Mouse (Mus musculus) liver, embryonic 16.5 days (tissue): Measurements from ENCODE around the gene Tuft1. TPM values are rescaled to one million over a fixed set of nuclear protein-coding genes. Genes with fewer than 3 reads are reported as not detected.
"Not testable (repeated sequence)": the region's sequence is repeated elsewhere in the genome, so short reads cannot be mapped to it uniquely, and the experiment has no call there.

Experiments used
- ATAC-seq: fragments of 200-750 bp; cut with Nextera tagmentation; 2 replicates; pipeline ENCODE4 v1.8.0; 2017; ENCODE audit warnings: low read depth, mild to moderate bottlenecking, moderate number of reproducible peaks, moderate library complexity
- H3K27ac ChIP-seq: fragments of 300-500 bp; sonication (generic); 2 replicates; pipeline ENCODE4 v1.5.1; 2014; ENCODE audit warnings: mild to moderate bottlenecking, low read length
- H3K27me3 ChIP-seq: fragments of 300-500 bp; sonication (generic); 2 replicates; pipeline ENCODE4 v1.6.1; 2014; ENCODE audit warnings: low read depth, low read length, mixed read lengths; ENCODE audit not compliant: control insufficient read depth, insufficient read depth
- H3K36me3 ChIP-seq: fragments of 300-500 bp; sonication (generic); 2 replicates; pipeline ENCODE4 v1.6.1; 2014; ENCODE audit warnings: mild to moderate bottlenecking; ENCODE audit not compliant: control insufficient read depth, insufficient read depth
- H3K4me1 ChIP-seq: fragments of 300-500 bp; sonication (generic); 2 replicates; pipeline ENCODE4 v1.6.1; 2014; ENCODE audit warnings: low read depth, low read length, mixed read lengths; ENCODE audit not compliant: control insufficient read depth
- H3K4me2 ChIP-seq: fragments of 300-500 bp; sonication (generic); 2 replicates; pipeline ENCODE4 v1.6.1; 2014; ENCODE audit warnings: low read depth, low read length, mixed read lengths
- H3K4me3 ChIP-seq: fragments of 300-500 bp; sonication (generic); 2 replicates; pipeline ENCODE4 v1.5.1; 2014; ENCODE audit warnings: low read depth, mild to moderate bottlenecking, low read length
- H3K9ac ChIP-seq: fragments of 300-500 bp; sonication (generic); 2 replicates; pipeline ENCODE4 v1.6.1; 2014; ENCODE audit warnings: low read depth, low read length
- H3K9me3 ChIP-seq: fragments of 300-500 bp; sonication (generic); replicated peaks from 2 replicates; pipeline ENCODE4 v1.6.1; 2016; ENCODE audit warnings: low read length; ENCODE audit not compliant: control insufficient read depth
- WGBS: fragments of 180-500 bp; shearing (Covaris S2); extraction: QIAGEN DNeasy Blood & Tissue Kit; methylation state at CpG from one replicate; pipeline ENCODE4 v1.1.7; 2014; ENCODE audit not compliant: insufficient replicate concordance; 5-methylcytosine and 5-hydroxymethylcytosine counted together
- polyA plus RNA-seq: library from polyadenylated mRNA; unstranded; fragments of >200 nt; fragmentation: Nextera tagmentation; extraction: Ambion mirVana; gene quantifications from 2 replicates; pipeline ENCODE4 v1.2.1, GENCODE M21; 2015

Gene Tuft1
- polyA plus RNA-seq, result 13.2 and 13.3 TPM in 2 replicates

DNA sequence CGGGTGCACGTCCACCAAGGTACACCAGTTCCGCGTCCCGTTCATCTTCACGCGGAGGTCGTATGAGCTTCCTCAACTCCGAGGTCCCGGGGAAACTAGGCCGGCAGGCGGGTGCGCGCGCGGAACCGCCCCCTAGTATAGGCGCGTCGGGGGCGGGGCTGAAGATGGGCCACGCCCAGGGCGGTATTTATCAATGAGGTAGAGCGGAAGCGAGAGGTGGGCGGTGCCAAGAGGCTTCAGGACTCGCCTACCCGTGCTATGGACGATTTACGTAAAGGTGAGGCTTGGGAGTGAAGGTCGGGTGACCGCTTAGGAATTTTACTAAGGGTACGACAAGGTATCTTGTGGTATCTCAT is at the start of gene Tuft1:
Gene Tuft1 (minus strand): TSS at position 133 of the 356 bp plus-strand sequence.
- peak within 1 kb of the TSS; percentile 84 for H3K27ac ChIP-seq
- peak; percentile 93 for ATAC-seq
- not testable (repeated sequence) for H3K27me3 ChIP-seq, H3K9me3 ChIP-seq, H3K36me3 ChIP-seq
- peak within 1 kb of the TSS; percentile 79 for H3K4me2 ChIP-seq
- peak within 1 kb of the TSS; percentile 66 for H3K9ac ChIP-seq
- WGBS, result 0% methylated on average over 16 of the region's 33 CpGs
- peaks cover 15% of the 10 kb centered on the region for H3K4me1 ChIP-seq
- H3K4me3 ChIP-seq, result peak within 1 kb of the TSS; percentile 61

DNA sequence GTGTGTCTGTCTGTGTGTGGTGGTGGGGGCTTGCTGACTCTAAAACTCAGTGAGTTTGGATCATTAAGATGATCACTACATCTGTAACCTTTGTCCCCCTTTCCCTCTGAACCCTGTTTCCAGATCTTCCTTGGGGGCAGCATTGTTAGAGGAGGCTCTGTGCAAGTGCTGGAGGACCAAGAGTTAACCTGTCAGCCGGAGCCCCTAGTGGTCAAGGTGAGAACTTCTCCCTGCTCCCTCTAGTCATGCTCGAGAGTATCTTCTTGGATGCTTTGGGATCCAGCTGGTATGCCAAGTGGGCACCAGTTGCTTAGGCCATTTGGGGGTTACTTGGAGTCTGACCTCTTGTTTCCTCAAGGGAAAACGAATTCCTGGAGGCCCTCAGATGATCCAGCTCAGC is 44.7 kb upstream of the Tuft1 start:
- H3K9ac ChIP-seq, H3K4me1 ChIP-seq, H3K9me3 ChIP-seq, H3K27me3 ChIP-seq, H3K4me3 ChIP-seq, H3K36me3 ChIP-seq: not testable (repeated sequence)
- peak; percentile 47 for ATAC-seq
- 27% methylated on average over 2 of the region's 3 CpGs for WGBS
- 0 out of 2 replicates have a peak overlapping the region, but pooled peaks have one; percentile 44 for H3K4me2 ChIP-seq
- H3K27ac ChIP-seq, result peak overlapping the region; percentile 84; the same call in 1 of the 2 replicates

- 50% methylated on average over 3 of the region's 3 CpGs for WGBS
- Histone ChIP-seq H3K9me3 (no peaks in the 10 kb centered on the region), H3K36me3 (no peaks in the 10 kb centered on the region), H3K4me3 (no peak overlapping the region), H3K27me3 (no peaks in the 10 kb centered on the region), H3K27ac (peak overlapping the region; percentile 84), H3K4me1 (peaks cover 7% of the 10 kb centered on the region), H3K9ac (peak overlapping the region; percentile 3), H3K4me2 (peak overlapping the region; percentile 44)
- ATAC-seq, result peak; percentile 28
Measured at GRCm38 (mm10) chr3:94702856-94703255, 44.2 kb upstream of the Tuft1 start.

DNA sequence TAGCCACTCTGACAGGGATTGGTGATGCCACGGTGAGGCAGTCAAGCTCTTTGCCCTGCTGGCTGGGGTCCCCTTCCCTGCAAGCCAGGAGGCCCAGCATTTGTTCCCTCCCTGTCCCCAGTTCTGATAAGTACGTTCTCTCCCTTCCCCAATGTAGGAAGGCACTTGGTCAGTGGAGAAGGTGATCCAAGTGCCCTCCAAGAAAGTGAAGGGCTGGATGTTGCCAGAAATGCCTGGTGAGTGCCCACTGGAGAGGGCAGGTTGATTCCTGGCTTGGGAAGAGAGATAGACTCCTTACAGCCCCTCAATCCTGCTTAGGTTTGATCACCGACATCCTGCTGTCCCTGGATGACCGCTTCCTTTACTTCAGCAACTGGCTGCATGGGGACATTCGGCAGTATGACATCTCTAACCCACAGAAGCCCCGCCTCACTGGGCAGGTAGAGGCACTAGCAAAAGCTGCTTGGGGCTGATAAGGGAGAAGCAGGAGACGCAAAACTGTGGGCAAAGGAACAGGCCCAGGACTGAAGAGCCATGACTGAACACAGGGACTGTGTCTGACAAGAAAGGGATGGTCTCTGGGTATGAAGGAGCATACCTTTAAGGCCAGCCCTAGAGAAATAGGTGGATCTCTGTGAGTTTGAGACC is 43.6 kb upstream of the Tuft1 start:
- H3K9ac ChIP-seq, result peak overlapping the region; percentile 3
- peak overlapping the region; percentile 84 for H3K27ac ChIP-seq
- H3K36me3 ChIP-seq, H3K9me3 ChIP-seq, H3K4me1 ChIP-seq, H3K27me3 ChIP-seq, H3K4me3 ChIP-seq: not testable (repeated sequence)
- ATAC-seq, result peak; percentile 98
- WGBS, result 34% methylated on average over 7 of the region's 7 CpGs
- H3K4me2 ChIP-seq, result peak overlapping the region; percentile 44

DNA sequence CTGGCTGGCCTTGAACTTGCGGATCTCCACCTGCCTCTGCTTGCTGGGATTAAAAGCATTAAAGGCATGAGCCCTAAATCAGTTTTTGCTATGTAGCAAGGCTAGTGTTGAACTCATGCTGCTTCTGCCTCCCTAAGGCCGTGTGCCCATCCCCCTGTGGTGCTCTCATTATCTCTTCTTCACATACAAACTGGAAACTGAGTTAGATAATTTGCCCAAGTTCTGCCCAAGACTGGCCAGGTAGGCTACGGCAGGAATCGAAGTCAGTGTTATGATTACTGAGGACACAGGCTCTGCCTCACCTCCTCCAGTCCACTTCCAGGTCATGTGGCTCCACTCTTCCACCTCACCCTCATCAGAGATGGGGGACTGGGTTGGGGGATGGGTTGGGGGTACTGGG is 37.6 kb upstream of the Tuft1 start:
- not testable (repeated sequence) for H3K4me1 ChIP-seq, H3K27ac ChIP-seq, H3K9me3 ChIP-seq, H3K27me3 ChIP-seq, H3K9ac ChIP-seq, H3K4me3 ChIP-seq, H3K36me3 ChIP-seq, H3K4me2 ChIP-seq
- WGBS, result 44% methylated on average over 4 of the region's 4 CpGs
- peak; percentile 41; the same call in 1 of the 2 replicates for ATAC-seq

DNA sequence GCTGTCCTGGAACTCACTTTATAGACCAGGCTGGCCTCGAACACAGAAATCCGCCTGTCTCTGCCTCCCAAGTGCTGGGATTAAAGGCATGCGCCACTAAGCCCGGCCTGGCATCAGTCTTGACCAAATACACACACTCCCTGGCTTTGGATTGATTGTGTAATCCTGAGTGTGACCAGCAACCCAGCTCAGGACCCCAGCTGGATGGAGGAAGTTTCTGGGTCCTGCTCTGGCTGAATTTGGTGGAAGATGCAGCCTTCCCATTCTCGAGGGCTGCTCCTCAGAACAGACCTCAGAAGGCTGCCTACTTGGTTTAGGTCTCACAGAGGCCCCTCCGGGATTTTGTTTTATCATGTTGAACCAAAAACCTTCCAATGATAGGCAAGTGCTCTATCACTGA is 36.9 kb upstream of the Tuft1 start:
- not testable (repeated sequence) for H3K27me3 ChIP-seq, H3K9me3 ChIP-seq, H3K4me3 ChIP-seq, H3K4me2 ChIP-seq, H3K27ac ChIP-seq, ATAC-seq, H3K9ac ChIP-seq, H3K36me3 ChIP-seq
- peaks cover 11% of the 10 kb centered on the region for H3K4me1 ChIP-seq
- 61% methylated on average over 6 of the region's 6 CpGs for WGBS

DNA sequence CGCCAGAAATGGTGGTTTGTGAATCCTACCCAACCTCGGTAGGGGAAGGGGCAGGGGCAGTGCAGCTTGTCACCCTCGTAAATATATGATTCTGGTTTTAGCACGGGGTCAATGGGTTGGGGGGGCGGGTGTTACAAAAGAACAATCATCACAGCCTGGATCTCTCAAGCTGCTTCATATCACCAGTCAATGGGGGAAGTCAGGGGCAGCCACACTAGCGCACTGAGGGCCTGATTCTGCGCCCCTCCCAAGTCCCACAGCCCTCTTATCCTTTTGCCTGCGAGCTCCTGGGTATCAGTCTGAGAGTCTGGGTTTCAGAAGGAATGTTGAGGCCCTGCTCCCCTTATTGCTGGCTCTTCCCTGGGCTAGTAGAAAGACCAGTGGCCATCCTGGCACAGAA is 35.2 kb upstream of the Tuft1 start:
- not testable (repeated sequence) for H3K9ac ChIP-seq, H3K36me3 ChIP-seq, ATAC-seq, H3K4me3 ChIP-seq, H3K9me3 ChIP-seq, H3K27me3 ChIP-seq
- Histone ChIP-seq H3K4me1 (peaks cover 11% of the 10 kb centered on the region), H3K4me2 (0 out of 2 replicates have a peak overlapping the region, but pooled peaks have one; percentile 11), H3K27ac (peak overlapping the region; percentile 41; the same call in 1 of the 2 replicates)
- WGBS, result 38% methylated on average over 5 of the region's 8 CpGs

- peaks cover 11% of the 10 kb centered on the region for H3K4me1 ChIP-seq
- H3K4me2 ChIP-seq, result peak within 1 kb of the TSS; percentile 11; the same call in 1 of the 2 replicates
- H3K36me3 ChIP-seq, result no peaks in the 10 kb centered on the region
- peak within 1 kb of the TSS; percentile 41; the same call in 1 of the 2 replicates for H3K27ac ChIP-seq
- 45% methylated on average over 5 of the region's 5 CpGs for WGBS
- H3K4me3 ChIP-seq, result no peak within 1 kb of the TSS; the same call in 1 of the 2 replicates
- H3K9me3 ChIP-seq, result no peaks in the 10 kb centered on the region
- H3K9ac ChIP-seq, result no peak within 1 kb of the TSS
- peak; percentile 60 for ATAC-seq
- no peaks in the 10 kb centered on the region for H3K27me3 ChIP-seq
Measured at GRCm38 (mm10) chr3:94693329-94693825, 34.7 kb upstream of the Tuft1 start, which contains the start of gene Selenbp2. Gene Selenbp2, plus strand, starts transcription at chr3:94693556.

GRCm38 (mm10) chr3:94691694-94692093 is 33.0 kb upstream of the Tuft1 start:
- WGBS, result 67% methylated on average over 4 of the region's 4 CpGs
- not testable (repeated sequence) for H3K27ac ChIP-seq
- peaks cover 16% of the 10 kb centered on the region for H3K4me1 ChIP-seq

More at GRCm38 (mm10) chr3:94691694-94692093, 33.0 kb upstream of the Tuft1 start:
- not testable (repeated sequence) for H3K4me3 ChIP-seq, ATAC-seq, H3K9me3 ChIP-seq, H3K36me3 ChIP-seq, H3K9ac ChIP-seq, H3K27me3 ChIP-seq, H3K4me2 ChIP-seq
